Mouse (Mus musculus): ENCODE data around the gene Grhl1.

DNA sequence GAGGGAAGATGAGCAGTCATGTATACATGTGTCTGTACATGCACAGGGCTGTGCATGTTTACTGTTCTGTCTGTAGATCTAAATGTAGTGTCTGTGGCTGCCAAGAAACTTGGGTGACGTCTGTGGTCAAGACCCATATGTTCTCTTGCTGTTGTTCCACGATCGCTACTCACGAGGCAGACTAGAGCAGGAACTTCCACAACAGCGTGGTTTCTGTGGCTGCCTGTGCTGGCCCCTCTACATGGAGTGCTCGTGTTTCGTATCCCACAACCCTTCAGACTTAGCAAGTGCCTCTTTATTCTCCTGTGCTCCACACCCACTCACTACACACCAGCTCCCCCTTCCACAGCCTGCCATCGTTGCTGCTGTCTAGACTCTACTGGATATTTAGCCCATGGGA is 24.4 kb upstream of the Grhl1 start:
- TF ChIP-seq CTCF (IDR thresholded peaks at IDR 0.05; ENCODE audit: low read depth) (no peak), EP300 (IDR thresholded peaks at IDR 0.05; ENCODE audit: low read depth) (no peak)
